Mouse (Mus musculus) midbrain, embryonic 11.5 days (tissue): Measurements from ENCODE around the gene Speer4e. TPM values are rescaled to one million over a fixed set of nuclear protein-coding genes. Genes with fewer than 3 reads are reported as not detected.
"Not testable (repeated sequence)": the region's sequence is repeated elsewhere in the genome, so short reads cannot be mapped to it uniquely, and the experiment has no call there.

Experiments used
- ATAC-seq: fragments of 200-750 bp; cut with Nextera tagmentation; 2 replicates; pipeline ENCODE4 v1.8.0; 2017; ENCODE audit warnings: moderate TSS enrichment, moderate library complexity; ENCODE audit not compliant: low FRiP score
- DNase-seq: peaks from one replicate; pipeline ENCODE4 v3.0.0; 2015; ENCODE audit warnings: low spot score; ENCODE audit errors: missing footprints
- H3K27ac ChIP-seq: fragments of 300-500 bp; sonication (generic); 2 replicates; pipeline ENCODE4 v1.5.1; 2014; ENCODE audit warnings: low read depth, low read length
- H3K27me3 ChIP-seq: fragments of 300-500 bp; sonication (generic); 2 replicates; pipeline ENCODE4 v1.6.1; 2014; ENCODE audit warnings: mild to moderate bottlenecking, low read length, moderate library complexity, mixed read lengths; ENCODE audit not compliant: control insufficient read depth, insufficient read depth
- H3K36me3 ChIP-seq: fragments of 300-500 bp; sonication (generic); 2 replicates; pipeline ENCODE4 v1.6.1; 2014; ENCODE audit warnings: mild to moderate bottlenecking, low read length, moderate library complexity, mixed read lengths; ENCODE audit not compliant: control insufficient read depth, insufficient read depth
- H3K4me1 ChIP-seq: fragments of 300-500 bp; sonication (generic); 2 replicates; pipeline ENCODE4 v1.6.1; 2014; ENCODE audit warnings: low read length; ENCODE audit not compliant: control insufficient read depth, insufficient read depth
- H3K4me2 ChIP-seq: fragments of 300-500 bp; sonication (generic); 2 replicates; pipeline ENCODE4 v1.6.1; 2014; ENCODE audit warnings: mild to moderate bottlenecking, moderate library complexity
- H3K4me3 ChIP-seq: fragments of 300-500 bp; sonication (generic); 2 replicates; pipeline ENCODE4 v1.5.1; 2014; ENCODE audit warnings: low read depth, low read length
- H3K9ac ChIP-seq: fragments of 300-500 bp; sonication (generic); 2 replicates; pipeline ENCODE4 v1.6.1; 2014; ENCODE audit warnings: low read length
- H3K9me3 ChIP-seq: fragments of 300-500 bp; sonication (generic); 2 replicates; pipeline ENCODE4 v1.6.1; 2016; ENCODE audit warnings: low read length; ENCODE audit not compliant: control insufficient read depth
- WGBS: fragments of 180-500 bp; shearing (Covaris S2); extraction: QIAGEN DNeasy Blood & Tissue Kit; methylation state at CpG from one replicate; pipeline ENCODE4 v1.1.7; 2014; 5-methylcytosine and 5-hydroxymethylcytosine counted together
- polyA plus RNA-seq: library from polyadenylated mRNA; unstranded; fragments of >200 nt; fragmentation: Nextera tagmentation; extraction: Ambion mirVana; gene quantifications from 2 replicates; pipeline ENCODE4 v1.2.1, GENCODE M21; 2014

Gene Speer4e
- polyA plus RNA-seq = not detected in 2 replicates

DNA sequence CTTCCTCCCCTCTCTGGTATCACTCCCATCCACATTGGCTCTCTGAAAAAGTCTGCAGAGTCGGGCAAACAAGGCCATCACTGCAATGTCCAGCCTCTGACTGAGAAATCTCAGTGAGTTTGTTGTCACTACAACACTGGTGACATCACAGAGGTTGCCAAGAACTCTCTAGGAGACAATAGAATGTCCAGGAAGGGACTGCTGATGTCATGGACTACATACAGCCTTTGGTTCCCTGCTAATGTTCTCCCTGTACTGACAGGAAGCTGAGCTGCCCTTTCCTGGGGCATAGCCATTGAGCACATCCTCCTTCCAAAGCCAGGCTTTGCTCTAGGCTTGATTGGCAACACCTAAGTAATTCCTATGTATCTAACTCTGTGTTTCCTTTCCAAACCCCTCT lies at the start of gene Speer4e:
Speer4e (minus strand) TSS at position 101 of the 400 bp plus-strand sequence.
- not testable (repeated sequence) for H3K36me3 ChIP-seq, H3K4me2 ChIP-seq, H3K4me3 ChIP-seq, H3K4me1 ChIP-seq, H3K27me3 ChIP-seq, ATAC-seq, H3K9ac ChIP-seq, H3K9me3 ChIP-seq, H3K27ac ChIP-seq, DNase-seq
- 47% methylated on average over 1 of the region's 1 CpGs for WGBS

DNA sequence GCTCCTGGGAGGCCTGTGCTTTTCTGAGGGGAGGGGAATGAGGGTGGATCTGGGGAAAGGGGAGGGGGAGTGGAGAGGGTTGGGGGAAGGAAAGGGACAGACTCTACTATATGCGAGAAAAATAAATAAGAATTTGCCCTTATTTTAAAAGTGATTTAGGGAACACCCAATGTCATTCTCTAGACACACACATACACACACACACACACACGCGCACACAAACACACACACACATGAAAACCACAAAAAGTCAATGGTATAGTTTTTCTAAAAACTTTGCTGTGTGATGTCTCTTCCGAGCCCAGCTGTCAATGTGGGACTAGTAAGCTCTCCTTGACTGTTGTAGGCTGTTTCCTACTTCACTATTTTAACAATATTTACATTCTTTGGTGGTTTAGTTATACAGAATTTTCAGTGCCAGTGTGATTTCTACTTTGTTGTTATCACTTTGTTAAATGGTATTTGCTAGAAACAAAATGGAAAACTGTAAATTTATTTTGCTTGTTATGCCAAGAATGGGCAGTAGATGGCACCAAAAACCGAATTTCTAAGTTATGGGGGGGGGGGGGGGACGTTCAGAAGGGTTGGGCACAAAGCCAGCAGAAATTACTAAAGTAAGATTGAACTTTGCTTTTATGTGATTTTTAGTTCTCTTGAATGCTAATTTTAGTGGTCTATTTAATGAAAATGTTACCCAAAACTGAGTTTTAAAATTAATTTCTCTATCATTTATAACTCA lies 48.6 kb upstream of the Speer4e start:
- H3K27ac ChIP-seq, H3K4me1 ChIP-seq, H3K36me3 ChIP-seq, H3K4me3 ChIP-seq, DNase-seq, H3K27me3 ChIP-seq, H3K4me2 ChIP-seq, H3K9ac ChIP-seq: not testable (repeated sequence)
- WGBS = 36% methylated on average over 5 of the region's 6 CpGs
- H3K9me3 ChIP-seq = peaks cover 11% of the 10 kb centered on the region
- peak; percentile 73 for ATAC-seq

DNA sequence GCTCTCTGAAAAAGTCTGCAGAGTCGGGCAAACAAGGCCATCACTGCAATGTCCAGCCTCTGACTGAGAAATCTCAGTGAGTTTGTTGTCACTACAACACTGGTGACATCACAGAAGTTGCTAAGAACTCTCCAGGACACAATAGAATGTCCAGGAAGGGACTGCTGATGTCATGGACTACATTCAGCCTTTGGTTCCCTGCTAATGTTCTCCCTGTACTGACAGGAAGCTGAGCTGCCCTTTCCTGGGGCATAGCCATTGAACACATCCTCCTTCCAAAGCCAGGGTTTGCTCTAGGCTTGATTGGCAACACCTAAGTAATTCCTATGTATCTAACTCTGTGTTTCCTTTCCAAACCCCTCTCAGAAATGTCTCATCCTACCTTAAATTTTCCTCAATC lies 40.6 kb upstream of the Speer4e start, which contains the start of gene Gm10354:
Gm10354 (minus strand) TSS at position 101 of the 400 bp plus-strand sequence.
- not testable (repeated sequence) for H3K9ac ChIP-seq, DNase-seq, H3K4me3 ChIP-seq, ATAC-seq, H3K27ac ChIP-seq, H3K36me3 ChIP-seq, H3K27me3 ChIP-seq, H3K4me1 ChIP-seq, H3K9me3 ChIP-seq, H3K4me2 ChIP-seq
- no CpG with 5 or more reads among the region's 1 CpGs for WGBS

DNA sequence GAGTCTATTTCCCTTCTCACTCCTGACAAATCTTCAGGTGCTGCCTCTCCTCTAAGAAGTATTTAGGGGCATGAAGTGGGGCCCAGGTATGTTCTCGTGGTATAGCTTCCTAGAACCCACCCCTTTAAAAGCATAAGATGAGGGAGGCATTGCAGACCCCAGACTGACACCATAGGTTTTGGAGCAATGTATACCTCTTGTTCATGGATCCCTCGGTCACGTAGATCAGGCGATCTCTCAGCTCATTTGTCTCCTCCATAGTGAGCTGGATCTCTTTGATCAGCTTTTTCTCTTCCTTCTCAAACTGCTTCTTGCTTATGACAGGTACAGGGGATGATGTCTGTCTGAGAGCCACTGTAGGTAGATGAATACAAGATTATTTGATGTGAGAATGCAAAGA lies 39.1 kb upstream of the Speer4e start:
- not testable (repeated sequence) for ATAC-seq, H3K9me3 ChIP-seq, H3K36me3 ChIP-seq, H3K4me2 ChIP-seq, H3K4me3 ChIP-seq, H3K27me3 ChIP-seq, H3K9ac ChIP-seq, DNase-seq, H3K27ac ChIP-seq, H3K4me1 ChIP-seq
- 80% methylated on average over 4 of the region's 4 CpGs for whole genome bisulfite sequencing

DNA sequence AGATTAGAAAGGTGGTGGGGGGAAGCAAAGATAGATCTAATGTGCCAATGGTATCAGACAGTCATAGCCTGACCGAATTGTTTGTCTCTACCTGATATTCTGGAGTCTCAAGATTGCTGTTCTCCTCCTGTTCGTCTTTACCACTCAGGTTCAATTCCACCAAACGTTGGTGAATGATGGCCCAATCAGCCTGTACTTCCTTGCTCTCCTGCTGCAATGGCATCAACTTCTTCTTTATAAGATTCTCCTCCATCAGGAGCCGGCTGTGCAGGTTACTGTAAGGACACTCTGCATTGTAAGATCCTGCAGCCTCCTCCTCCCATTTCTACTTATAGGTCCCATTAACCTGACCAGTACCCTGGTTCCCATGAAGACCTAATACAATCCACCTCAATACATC lies 37.1 kb upstream of the Speer4e start:
- DNase-seq, H3K4me2 ChIP-seq, H3K9ac ChIP-seq, H3K4me3 ChIP-seq, H3K36me3 ChIP-seq, H3K27ac ChIP-seq, ATAC-seq, H3K9me3 ChIP-seq, H3K27me3 ChIP-seq, H3K4me1 ChIP-seq: not testable (repeated sequence)
- WGBS = 72% methylated on average over 3 of the region's 4 CpGs

DNA sequence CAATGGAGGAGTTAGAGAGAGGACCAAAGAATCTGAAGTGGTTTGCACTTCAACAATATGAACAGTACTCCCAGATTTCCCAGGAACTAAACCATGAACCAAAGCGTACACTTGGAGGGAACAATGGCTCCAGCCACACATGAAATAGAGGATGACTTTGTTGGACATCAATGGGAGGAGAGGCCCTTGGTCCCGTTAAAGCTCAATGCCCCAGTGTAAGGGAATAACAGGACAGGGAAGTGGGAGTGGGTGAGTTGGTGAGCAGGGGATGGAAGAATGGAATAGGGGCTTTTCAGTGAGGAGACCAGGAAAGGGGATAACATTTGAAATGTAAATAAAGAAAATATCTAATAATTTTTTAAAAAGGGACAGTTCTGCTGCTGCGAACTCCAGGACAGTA lies 34.6 kb upstream of the Speer4e start:
- H3K4me1 ChIP-seq, H3K9ac ChIP-seq, H3K36me3 ChIP-seq, H3K9me3 ChIP-seq, DNase-seq, H3K4me2 ChIP-seq, H3K27me3 ChIP-seq, ATAC-seq, H3K27ac ChIP-seq, H3K4me3 ChIP-seq: not testable (repeated sequence)
- WGBS = 78% methylated on average over 3 of the region's 3 CpGs

DNA sequence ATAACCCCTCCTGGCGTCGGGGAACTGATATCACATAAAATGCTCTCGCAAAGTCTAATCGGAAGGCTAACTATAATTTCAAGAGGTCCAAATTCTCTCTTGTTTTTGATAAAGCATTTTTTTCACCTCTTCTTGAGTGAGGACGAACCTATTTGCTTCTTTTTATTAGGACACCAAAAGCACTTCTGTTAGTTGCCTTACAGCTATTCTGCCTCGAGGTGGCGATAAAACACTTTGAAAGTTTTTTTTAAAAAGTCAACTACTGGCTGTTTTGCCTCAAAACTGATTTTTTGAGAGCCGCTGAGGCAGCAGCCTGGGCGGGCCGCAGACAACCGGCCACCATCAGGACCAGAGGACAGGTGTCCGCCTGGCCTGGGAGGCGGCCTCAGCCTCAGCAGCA lies 25.6 kb upstream of the Speer4e start:
- H3K9ac ChIP-seq, H3K36me3 ChIP-seq, H3K9me3 ChIP-seq, H3K4me2 ChIP-seq, H3K4me1 ChIP-seq, DNase-seq, ATAC-seq, H3K27ac ChIP-seq, H3K4me3 ChIP-seq, H3K27me3 ChIP-seq: not testable (repeated sequence)
- 80% methylated on average over 12 of the region's 13 CpGs for WGBS

DNA sequence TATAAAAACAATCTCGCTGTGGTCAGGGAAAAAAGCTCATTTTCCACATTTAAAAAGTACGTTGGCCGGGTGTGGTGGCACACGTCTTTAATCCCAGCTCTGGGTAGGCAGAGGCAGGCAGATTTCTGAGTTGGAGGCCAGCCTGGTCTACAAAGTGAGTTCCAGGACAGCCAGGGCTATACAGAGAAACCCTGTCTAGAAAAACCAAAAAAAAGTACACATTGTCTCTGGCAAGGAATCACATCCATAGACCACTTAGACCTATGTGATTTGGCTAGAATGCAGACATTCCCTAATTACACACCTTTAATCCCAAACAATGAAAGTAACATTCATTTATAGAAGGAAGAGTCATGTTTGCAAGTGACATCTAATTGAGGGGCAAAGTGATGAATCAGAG lies 23.3 kb upstream of the Speer4e start:
- not testable (repeated sequence) for H3K27me3 ChIP-seq, H3K9ac ChIP-seq, H3K4me3 ChIP-seq, H3K36me3 ChIP-seq, H3K27ac ChIP-seq, H3K9me3 ChIP-seq, H3K4me1 ChIP-seq, DNase-seq, H3K4me2 ChIP-seq
- ATAC-seq = peak; percentile 66; the same call in 1 of the 2 replicates
- 80% methylated on average over 4 of the region's 4 CpGs for WGBS

DNA sequence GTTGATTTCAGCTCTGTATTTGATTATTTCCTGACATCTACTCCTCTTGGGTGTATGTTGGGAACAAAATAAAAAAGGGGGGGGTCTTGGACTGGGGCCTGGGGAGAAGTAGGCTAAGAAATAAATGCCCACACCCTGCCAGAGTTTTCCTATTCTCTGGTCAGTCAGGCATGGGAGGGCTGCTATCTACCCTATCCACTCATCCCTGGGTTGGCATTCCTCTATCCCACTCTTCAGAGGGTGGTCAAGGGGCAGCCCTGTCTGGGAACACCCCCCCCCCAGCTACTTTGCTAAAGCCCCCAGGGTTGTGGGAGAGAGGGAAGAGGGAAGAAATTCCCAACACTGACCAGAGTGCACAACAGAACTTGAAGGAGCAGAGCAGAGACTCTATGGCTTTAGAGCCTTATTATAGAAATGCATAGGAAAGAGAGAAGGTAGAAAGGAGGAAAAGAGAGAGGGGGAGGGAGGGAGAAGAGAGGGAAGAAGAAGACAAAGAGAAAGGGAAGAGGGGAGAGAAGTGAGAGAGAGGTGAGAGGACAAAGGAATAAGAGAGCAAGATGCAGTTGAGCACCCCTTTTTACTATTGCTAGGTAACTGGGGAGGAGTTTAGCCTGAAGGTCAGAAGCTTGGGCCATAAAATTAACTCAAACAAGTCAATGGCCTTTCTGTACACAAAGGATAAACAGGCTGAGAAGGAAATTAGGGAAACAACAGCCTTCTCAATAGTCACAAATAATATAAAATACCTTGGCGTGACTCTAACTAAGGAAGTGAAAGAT lies 17.9 kb upstream of the Speer4e start:
- H3K27ac ChIP-seq, H3K27me3 ChIP-seq, H3K4me3 ChIP-seq, H3K4me1 ChIP-seq, H3K4me2 ChIP-seq, H3K9me3 ChIP-seq, H3K36me3 ChIP-seq, H3K9ac ChIP-seq, DNase-seq: not testable (repeated sequence)
- ATAC-seq = peak; percentile 68; the same call in 1 of the 2 replicates
- 81% methylated on average over 1 of the region's 1 CpGs for whole genome bisulfite sequencing
